Mouse (Mus musculus): ENCODE data around the gene Actl10.

- TF ChIP-seq CTCF (IDR thresholded peaks at IDR 0.05; ENCODE audit: low read depth) (no peak), EP300 (IDR thresholded peaks at IDR 0.05; ENCODE audit: low read depth) (no peak)
Measured at GRCm38 (mm10) chr2:154517424-154517823, 34.2 kb upstream of the Actl10 start.
